18 mouse cellular contexts compared by ENCODE assay signal in genomic region chr6:101170699-101171098, GRCm38 (mm10).
"Had no signal": no experiment of that assay in that cellular context is flagged by ENCODE, and none has a peak within 500 bp of the region (broad histone marks: within the 10 kb centered on the region; RNA-seq: fewer than 3 reads in every experiment).

No protein-coding gene starts in this region.

- ATAC-seq: intestine, embryonic 15.5 days; liver, postnatal 0 days; lung, postnatal 0 days had no signal

- H3K27ac ChIP-seq: intestine, embryonic 15.5 days; kidney, postnatal 0 days; layer of hippocampus, adult 2 months; limb, embryonic 12.5 days; limb, embryonic 15.5 days; liver, embryonic 14.5 days; macrophage had no signal

- H3K9me3 ChIP-seq: intestine, embryonic 15.5 days; limb, embryonic 12.5 days; limb, embryonic 15.5 days had no signal

- H3K4me3 ChIP-seq: intestine, embryonic 15.5 days; layer of hippocampus, adult 2 months; limb, embryonic 12.5 days; limb, embryonic 15.5 days had no signal

- DNase-seq: kidney, adult 11 months; kidney, adult 8-10 months; kidney, postnatal 25 days; layer of hippocampus, adult 9-11 months; left cerebral cortex, postnatal 4 days; liver, postnatal 0 days; lung, embryonic 14.5 days; thymus, adult 18-20 months; thymus, postnatal 36 days had no signal

- H3K4me2 ChIP-seq: intestine, embryonic 15.5 days; limb, embryonic 12.5 days; limb, embryonic 15.5 days; liver, embryonic 11.5 days; lung, embryonic 14.5 days had no signal

- H3K4me1 ChIP-seq: intestine, embryonic 15.5 days; limb, embryonic 15.5 days had no signal

- H3K9ac ChIP-seq: intestine, embryonic 15.5 days; limb, embryonic 12.5 days; limb, embryonic 15.5 days; liver, embryonic 14.5 days; liver, postnatal 0 days; lung, embryonic 14.5 days had no signal

- H3K27me3 ChIP-seq: intestine, embryonic 15.5 days; limb, embryonic 12.5 days; limb, embryonic 15.5 days had no signal
